Mouse (Mus musculus) urinary bladder, postnatal 10 days (tissue): ENCODE measurements at regions not wholly inside any gene's neighbourhood (a gene's known extent, or its start where the extent isn't known, plus 50 kb on each side); places are given as distances from the start of the nearest gene placed in this dataset.
"Not testable (repeated sequence)": the region's sequence is repeated elsewhere in the genome, so short reads cannot be mapped to it uniquely, and the experiment has no call there.

Experiments used
- DNase-seq: peaks from one replicate; pipeline ENCODE4 v3.0.0; 2022; ENCODE audit warnings: low spot score

DNA sequence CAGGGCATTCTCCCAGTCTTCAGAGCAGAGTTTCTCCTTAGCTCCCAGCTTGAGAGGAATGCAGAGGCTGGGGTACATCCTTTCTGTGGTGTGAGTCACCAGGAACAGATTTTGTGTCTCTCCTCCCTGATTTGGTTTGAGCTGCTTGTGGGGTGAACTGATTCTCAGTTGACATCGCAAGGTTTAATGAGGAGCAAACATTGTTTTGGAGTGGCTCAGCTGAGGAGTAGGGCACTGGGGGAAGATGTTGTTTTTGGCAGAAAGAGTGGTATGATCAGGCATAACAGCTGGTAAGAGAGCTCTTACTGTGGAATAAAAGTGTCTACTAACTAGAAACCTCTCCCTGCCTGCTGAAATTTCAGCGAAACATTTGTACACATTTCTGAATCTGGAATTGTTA, 519.4 kb upstream of the Fam241a start:
- no peak for DNase-seq

DNA sequence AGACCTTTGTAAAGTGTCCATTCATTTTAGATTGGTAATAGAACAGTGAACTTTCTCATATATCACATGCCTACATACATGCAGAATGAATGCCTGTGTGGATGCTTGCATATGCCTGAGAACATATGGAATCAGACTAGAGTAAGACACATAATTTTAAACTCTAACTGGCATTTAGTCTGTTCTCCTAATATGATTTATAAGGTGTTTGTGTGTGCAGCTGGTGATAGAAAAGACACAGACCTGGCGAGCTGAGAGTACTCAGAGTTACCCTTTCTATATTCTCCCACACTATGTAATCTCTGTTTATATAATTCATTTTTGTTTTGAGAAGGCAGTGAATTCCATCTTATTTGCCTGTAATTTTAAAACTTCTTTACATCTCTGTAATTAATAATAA, 517.4 kb upstream of the Fam241a start:
- DNase-seq, result no peak

DNA sequence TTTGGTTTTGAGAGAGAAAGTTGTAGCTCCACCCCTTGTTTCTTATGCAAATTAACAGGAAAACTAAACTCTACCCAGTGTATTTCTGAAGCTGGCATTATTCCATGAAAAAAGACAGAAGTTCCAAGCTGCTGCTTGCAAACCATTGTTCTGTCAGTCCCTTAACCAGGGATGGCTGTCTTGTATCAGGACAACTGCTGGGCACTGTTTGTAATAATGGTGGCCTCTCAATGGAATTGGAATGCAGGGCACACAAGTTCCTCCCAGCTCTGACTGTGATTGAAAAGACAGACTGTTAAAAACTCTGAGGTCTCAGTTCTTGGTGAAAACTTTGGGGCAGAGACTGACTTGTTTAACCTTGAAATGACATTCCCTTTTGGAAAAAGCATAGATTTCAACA, 516.0 kb upstream of the Fam241a start:
- no peak for DNase-seq

DNA sequence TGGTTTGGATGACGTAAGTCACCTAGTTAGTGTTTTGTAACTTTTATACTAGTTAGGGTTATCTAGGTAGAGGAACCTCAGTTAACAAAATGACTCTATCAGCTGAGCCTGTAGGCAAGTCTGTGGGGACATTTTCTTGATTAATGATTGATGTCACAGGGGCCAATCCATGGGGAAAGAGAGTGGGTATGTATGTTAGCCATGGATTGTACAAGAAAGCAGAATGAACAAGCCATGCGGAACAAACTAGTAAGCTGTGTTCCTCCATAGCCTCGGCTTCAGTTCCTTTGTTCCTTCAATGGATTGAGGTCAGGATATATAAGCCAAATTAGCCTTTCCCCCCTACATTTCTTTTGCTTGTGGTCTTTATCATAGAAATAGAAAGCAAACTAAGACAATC, 498.7 kb upstream of the Fam241a start:
- DNase-seq, result no peak

DNA sequence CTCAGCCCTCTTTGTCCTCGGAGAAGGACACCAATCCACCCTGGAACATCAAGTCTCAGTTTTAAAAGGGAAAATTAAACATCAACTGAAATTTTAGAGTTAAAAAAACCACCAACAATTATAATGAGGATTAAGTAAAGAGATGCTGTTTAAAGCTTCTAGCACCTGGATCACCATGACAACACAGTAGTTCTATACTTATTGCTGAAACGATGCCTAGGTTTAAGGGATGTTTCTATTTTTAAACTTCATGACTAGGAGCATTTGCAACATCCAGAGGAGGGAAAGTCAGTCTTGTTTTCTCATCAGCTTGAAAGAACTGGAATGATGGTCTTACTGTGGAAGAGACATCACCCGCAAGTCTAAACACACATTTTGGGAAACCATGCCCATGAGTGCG, 484.5 kb upstream of the Fam241a start:
- no peak for DNase-seq

DNA sequence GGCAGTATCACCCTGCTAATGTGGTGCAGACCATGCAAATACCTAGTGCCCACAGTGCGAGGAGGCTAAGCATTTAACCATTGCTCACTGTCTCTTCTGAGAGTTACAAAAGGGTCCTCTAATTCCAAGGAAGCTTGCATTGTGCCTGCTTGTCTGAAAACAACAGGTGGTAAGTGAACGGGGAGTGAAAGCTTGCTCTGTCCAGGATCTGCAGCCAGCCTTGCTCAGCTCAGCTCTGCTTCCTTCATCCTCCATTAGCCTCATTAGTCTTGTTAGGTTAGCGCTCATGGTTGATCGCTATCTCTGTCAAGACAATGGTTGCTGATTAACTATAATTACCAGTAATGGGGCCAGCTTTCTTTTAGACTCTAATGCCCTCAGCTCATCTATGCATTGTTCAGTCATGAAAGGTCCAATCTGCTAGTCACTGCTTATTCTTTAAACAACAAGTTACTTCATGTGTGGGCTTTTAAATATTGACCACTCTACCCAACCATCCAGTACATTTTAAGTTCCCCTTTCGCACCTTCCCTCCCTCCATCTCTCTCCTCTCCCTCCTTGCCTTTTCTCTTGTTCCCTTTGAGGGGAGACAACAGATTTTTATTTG, 473.5 kb upstream of the Fam241a start:
- no peak for DNase-seq

DNA sequence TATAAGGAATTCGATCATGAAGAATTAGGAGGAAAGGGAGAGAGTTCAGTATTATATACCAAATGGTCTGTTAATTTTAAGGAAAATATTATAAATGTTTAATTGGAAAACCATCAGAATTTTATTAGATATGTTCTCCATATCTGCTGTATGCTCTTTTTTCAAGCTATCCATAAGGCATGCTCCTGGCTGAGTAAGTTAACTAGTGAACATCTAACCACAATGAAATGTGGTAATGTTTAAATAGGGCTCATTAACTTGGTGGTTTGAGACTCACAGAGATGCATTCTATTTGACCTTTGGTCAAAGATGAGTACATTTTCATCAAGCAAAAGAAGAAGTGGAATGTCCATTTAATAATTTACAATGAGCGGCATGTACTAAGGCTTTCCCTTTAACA, 466.2 kb upstream of the Fam241a start:
- no peak for DNase-seq

DNA sequence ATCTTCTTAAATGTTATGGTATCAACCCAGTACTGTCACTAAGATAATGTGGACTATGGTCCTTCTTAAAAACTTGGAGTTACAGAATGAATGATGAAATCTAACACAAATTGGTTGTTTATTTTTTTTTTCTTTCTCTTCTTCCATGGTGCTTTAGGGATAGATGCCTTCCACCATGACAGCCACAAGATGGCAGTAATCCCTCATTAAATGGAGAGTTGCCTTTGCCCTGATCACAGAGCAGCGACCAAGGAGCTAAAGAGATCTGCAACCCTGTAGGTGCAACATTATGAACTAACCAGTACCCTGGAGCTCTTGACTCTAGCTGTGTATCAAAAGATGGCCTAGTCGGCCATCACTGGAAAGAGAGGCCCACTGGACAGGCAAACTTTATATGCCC, 453.0 kb upstream of the Fam241a start:
- DNase-seq, result not testable (repeated sequence)

DNA sequence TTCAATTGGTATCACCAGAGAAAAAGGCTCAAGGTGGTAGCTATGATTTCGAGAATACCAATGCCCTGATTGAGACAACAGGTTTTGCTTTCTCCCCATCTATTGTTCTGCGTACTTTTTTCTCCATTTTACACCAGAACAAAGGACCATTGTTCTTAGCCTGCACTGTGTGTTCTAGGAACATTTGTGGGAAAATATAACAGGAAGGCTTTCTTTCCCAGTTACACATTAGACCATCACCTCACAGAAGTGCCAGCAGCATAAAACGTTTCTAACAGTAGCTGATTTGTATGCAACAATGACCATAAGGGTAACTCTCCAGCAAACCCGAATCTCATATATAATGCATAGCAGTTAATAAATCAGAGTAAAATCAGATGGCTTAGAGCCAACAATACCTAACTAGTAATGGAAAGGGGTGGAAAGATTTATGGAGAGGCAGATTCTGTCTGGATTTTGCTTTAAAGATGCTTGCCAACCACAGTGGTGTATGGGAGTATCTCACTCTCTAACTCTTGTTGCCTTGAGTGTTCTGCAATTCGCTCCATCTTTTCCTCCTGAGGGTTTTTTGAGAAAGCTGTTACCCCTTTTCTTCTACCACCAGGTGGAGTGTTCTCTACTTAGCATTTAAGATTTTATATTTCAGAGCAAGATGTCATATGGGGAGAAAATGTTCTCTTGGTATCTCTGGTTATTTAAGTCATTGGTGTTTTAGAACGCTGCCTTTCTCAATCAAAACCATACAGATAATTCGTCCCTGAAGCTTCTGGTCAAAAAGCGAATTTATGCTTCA, 451.9 kb upstream of the Fam241a start:
- no peak for DNase-seq

DNA sequence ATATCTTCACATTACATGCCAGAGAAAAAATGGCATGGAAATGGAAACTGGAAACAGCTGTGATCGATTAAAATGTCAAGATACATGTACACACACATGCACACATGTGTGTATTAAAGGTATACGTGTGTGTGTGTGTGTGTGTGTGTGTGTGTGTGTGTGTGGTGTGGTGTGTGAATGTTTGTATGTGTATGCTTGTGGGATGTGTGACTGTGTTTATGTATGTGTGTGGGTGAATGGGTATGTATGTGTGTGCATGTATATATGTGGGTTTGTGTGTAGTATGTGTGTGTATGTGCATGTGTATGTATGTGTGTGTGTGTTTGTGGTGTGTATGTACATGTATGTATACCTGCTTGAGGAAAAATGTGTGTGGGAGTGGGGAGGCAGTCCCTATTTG, 441.4 kb upstream of the Fam241a start:
- no peak for DNase-seq

DNA sequence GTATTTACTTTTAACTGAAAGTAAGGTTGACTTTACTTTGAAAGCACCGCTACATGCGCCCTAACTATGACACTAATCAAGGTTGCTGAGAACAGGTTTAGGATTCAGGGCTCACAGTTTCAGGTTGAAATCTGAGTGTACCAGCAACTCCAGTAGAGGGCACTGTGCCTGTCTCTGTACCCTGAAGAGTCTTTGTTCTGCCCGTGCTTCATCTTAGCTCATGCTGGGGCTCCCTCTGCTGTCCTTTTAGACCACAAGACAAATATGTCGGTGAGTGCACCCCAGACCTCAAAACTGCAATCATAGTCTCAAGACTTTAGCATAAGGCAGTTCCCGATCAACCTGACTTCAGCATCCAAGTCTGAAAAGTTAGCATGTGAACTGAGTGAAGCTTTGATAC, 440.9 kb upstream of the Fam241a start:
- peak; percentile 13 for DNase-seq

DNA sequence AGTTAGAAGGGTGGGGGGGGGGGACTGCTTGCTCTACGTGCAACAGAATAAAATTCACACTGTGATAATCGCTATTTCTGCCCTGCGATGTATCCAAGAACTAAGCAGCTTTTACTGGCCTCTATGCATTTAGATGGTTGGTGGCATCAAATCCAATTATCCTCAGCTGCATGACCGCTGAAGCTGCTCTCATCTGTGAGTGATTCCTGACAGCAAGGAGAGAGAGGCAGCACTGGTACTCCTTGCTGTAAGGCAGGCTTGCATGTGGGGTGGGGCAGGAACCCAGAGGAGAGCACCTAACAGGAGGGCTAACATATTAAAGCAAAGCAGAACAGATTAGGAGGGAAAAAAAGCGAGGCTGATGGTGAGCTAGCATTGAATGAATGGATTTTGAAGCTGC, 431.6 kb upstream of the Fam241a start:
- DNase-seq, result no peak

DNA sequence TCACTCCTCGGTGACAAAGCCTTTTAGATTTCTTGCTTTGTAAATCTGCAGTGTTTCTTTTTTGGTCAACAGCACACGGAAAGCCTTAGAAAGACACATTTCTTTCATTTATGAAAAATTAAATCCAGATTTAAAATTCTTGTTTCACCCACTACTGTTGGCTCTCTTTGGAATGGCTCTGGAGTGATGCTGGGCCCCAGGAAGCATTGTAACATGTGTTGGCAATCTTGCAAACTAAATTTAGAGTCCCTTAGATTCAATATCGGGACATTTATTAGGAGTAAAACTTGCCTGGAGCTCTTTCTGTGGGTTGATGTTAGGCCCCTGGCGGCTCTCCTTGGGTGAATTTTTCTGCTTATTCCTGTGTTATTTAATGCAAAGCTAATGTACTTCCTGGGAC, 405.2 kb upstream of the Fam241a start:
- no peak for DNase-seq

DNA sequence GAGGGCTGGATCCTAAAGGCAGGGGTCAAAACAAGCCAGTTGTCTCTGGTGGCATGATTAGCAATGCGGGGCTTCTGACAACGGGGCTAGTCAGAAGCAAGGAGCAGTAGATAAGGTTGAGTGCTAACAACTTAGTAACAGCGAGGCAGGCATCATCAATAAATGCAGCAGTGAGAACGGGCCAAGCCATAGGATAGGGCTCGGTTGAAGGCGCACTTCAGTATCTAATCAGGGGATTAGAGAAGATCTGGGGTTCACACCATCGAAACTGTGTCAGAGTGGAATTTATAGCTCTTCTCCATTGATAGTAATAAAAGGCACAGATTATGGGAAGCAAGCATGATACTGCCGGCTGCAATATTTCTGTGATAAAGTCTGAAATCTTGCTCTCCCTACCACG, 402.0 kb upstream of the Fam241a start:
- no peak for DNase-seq

DNA sequence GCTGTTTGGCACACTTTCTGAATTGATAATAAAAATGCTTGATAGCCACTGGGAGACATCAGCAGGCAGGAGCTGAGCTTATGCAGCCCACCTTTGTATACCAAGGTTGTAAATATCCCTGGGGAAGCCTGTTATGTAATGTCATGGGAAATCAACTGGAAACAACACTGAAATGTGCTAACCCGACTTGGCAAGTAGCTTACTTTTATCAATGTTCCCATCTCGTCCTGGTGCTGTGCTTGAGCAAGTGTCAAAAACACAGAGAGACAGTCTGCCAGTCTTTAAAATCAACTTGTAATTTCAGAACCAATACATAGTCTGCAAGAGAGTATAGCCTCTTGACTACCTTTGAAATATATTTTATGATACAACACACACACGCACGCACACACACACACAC, 391.7 kb upstream of the Fam241a start:
- DNase-seq, result no peak

DNA sequence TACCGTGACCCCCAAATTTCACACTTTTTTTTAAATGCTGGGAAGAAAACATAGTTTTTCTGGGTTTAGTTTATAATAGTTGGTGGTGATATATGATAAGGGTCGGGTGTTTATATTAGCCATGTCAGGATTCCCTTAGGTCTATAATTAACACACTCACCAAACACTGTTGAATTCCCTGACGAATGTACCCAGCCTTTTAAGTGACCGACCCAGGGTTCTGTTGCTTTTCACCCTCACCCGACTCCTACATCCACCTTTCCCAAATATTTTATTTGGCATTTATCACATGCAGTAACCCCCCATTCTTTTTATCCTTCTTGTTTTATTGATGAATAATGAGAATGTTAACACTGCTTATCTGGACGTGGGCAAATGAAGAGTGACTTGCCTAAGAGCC, 389.1 kb upstream of the Fam241a start:
- DNase-seq, result no peak

DNA sequence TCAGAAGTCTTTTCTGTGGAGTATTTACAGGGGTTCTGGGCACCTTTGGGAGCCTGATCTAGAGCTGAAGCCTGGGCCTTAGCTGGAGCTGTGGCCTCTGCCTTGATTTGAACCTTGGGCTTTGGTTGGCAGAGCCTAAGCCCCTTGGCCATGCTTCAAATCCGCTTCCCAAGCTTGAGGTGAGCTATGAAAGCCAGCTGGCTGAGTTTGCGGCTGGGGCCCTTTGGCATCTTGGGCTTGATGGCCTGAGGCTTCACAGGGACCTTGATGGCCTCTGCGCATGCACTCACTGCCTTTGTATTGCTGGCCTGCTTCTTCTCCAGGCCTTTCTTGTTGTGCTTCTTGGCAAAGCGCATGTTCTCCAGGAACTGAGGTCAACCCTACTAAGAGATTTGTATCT, 384.5 kb upstream of the Fam241a start:
- no peak for DNase-seq

DNA sequence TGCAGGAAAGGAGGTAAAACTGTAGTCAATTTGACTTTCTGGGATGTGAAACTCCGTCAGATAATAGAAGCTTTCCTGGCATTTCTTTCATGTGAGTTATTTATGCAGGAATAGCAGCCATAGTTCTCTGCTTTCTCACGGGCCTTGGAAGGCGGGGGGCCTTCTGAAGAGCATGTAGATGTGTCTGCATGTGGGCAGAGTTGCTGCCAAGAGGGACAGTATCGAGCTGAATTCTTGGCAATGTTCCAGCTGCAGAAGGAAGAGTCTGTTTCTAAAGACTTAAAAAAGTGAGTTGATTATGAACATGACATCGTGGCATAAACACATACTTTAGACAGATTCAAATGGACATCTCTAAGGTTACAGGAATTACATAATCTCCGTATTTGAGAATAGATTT, 374.5 kb upstream of the Fam241a start:
- DNase-seq, result no peak

DNA sequence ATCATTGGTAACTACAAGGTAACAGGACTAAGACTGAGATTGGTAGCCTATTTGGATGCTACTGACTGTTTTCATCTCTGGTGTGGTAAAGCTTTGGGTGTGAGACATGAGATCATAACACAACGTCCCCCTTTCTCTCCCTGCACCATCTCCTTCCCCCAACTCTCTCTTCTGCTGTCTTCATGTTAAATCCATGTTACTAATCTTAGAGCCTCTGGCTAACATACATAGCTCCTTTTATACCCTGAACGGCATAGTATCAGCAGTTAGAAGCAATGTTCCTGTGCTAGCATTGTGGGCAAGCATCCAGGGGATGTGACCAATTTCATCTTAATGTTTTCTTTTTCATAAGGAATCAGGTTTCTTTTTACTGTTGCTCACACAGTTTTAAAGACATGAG, 365.1 kb upstream of the Fam241a start:
- no peak for DNase-seq

DNA sequence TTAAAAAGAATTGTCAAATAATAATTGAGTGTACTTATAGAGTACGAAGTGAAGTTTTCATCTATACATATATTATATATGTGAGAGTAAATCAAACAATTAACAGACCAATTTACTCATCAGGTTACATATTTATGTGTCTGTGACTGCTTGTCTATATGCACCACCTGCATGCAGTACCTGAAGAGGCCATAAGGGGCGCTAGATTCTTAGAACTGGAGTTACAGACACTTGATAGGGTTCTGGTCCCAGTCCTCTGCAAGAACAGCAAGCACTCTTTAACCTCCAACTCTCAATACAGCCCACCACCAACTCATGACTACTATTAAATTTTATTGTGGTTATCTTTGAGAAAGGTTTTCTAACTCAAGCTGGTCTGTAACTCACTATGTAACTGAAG, 351.7 kb upstream of the Fam241a start:
- DNase-seq, result no peak

DNA sequence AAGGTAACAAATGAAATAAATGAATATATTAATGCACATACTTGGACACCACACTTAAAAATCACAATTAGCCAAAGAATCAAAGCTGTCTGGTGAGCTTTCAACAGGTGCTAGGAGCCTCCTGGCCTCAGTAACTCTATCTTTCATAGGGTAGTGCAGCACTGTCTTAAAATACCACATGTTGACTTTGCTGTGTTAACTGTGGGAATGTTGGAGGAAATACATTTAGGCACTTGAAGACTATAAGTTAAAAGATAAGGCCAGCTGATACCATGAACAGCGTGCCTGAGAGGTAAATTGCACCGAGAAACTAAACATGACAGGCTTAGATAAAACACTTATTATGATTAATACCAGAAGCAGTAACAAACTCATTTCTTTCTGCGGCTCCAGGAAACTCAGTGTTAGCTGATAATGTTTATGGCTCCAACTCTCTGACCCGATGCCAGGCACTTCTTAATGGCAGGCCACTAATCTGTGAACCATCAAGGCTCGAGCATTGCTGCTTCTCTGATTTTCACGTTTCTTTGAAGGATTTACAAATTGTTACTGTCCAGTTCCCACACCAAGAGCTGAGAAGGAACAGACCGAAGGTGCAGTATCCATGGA, 343.8 kb upstream of the Fam241a start:
- no peak for DNase-seq

DNA sequence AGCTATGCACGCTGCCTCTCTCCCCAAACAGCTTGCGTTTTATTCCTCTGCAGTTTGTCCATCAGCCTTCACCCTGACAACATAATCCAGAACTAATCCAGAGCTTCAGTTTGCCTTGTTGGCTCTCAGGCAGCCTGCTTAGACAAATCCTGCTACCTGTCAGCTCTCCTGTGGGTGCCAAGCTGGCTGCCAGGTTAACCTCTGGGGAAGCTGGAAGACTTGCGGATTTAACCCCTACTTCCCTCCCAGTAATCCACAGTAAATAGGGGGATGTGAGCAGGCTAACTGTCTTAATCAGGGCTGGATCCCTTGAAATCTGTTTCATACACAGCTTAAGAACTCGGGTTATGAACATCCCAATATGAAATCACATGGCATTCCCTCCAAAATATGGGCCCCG, 334.3 kb upstream of the Fam241a start:
- no peak for DNase-seq

DNA sequence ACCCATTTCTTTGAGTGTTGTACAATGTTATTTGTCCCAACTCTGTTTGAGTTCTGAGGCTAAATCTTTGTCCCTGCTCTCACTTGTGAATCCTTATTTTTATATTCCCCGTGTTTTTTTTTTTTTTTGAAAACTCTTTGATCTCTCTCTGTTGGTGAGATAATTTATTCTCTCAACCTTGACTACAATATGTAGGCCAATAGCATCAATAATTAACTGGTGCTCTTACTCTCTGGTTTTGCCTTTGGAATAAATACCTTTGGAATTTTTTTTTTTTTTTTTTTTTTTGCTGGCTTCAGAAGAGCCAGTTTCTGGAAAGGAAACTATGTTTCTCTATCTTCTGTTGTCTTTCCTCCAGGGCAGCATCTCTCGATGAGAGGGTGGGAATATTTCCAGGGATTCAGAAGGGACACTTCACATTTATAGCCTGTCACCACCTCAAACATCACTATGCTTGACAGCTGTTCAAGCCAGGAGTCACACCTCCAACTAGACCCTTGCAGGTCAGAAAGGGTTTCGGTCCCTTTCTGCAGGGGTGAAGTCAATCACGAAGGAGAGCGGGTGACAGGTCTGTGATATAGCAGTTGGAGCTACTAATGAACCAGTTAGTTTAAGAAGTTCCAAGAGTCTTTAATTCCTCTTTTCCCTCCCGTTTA, 330.9 kb upstream of the Fam241a start:
- no peak for DNase-seq
